Mouse (Mus musculus) kidney, adult 11 months (tissue): Measurements from ENCODE around the gene Filip1l.

Source experiments
- DNase-seq: peaks from one replicate; pipeline ENCODE4 v3.0.0; 2022

Gene Filip1l

GRCm38 (mm10) chr16:57485265-57485664 is 132.4 kb downstream of the Filip1l start:
- no peak for DNase-seq

DNA sequence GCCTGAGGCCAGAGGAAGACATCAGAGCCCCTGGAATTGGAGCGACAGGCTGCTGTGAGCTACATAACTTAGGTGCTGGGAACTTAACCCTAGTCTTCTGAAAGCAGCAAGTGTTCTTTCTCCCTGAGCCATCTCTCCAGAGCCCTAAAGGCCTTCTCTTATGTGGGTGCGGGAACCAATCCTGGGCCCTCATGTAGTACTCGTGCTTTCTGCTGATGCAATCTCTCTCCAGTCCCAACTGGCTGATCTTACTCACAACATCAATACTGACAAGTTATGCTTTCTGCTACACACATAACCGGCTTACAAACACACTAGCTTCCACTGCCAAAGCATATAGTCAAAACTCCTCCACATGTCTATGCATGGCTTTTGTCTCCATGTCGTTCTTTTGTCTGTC is 133.4 kb downstream of the Filip1l start:
- no peak for DNase-seq

- DNase-seq = no peak
Measured at GRCm38 (mm10) chr16:57488661-57489060, 135.8 kb downstream of the Filip1l start.

DNA sequence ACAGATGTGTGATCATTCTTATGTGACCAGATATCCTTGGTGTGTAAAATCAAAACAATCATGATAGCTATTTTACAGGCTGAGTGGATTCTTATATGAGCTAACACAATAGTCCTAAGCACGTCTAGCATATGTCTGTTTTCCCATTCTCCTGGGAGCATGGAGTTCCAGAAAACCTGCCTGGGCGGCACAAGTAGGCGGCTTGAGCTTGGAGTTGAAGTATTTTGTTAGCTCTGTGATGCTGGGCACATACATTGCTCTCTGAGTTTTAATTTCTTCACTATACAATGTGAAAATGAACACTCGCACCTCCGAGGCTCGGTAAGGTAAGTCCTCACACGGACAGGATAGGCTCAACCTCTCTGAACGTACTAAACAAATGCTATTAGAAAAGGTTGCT is 137.8 kb downstream of the Filip1l start:
- DNase-seq = no peak

DNA sequence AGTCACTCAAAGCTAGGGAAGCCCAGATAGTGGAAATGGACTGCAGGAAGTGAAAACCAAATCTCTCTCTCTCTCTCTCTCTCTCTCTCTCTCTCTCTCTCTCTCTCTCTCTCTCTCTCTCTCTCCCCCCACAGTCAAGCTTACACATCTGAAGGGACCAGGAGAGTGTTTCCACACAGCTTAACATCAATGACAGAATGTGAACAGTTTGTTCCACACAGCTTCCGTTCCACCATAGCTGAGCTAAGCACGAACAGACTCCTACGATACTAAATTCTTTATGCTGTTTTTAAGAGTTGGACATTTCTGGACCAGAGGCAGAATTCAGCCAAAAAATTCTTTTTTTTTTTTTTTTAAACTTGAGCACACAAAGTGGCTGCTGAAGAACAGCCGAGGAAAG is 139.0 kb downstream of the Filip1l start:
- DNase-seq = no peak

DNA sequence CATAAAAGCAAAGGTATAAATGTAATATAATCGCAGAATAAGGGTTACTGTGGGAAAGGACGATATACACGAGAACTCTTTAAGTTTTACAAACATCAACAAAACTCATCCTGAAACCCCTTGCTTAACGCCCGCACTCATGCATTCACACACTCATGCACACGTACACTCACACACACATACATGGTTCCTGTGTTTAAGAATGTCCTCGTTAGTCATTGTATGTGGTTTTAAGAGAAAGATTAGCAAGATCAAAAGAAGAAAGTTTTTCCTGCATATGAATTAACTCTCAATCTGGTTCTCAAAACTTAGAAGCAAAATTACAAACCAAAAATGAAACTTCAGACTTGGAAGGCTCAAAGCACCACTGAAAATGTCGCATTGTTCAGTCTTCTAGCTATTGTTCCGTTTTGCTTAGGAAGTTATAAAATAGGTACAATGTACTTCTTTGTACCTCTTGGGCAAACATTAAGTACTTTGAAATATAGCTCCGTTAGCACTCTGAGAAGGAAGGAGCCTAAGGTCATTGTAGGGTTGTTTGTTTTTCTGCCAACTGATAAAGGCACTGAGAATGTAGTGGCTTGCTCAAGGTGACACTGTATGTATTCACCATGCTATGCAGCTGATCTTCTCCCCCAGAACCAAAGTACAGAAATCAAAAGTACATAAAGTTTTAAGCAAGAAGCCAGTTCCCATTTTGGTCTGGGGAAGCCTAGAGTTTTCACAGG is 142.7 kb downstream of the Filip1l start:
- DNase-seq = no peak

GRCm38 (mm10) chr16:57496437-57497173 is 143.7 kb downstream of the Filip1l start:
- DNase-seq = no peak

DNA sequence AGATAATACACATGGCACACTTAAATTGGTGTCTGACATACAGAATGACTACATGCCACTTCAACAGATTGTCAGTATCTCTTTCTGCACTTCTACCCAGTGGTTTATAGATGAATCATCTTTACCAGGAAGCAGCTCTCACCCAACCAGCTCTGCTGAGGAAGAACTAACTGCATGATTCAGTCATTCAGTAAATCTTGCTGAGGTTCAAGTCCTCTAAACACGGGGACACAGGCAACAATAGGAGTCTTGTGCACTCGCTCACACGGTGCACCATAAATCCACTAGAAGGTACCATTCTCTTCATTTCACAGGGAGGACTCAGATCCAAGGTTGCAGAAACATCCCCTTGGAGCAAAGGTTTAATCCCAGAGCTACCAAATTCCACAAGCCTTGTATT is 148.0 kb downstream of the Filip1l start:
- DNase-seq = no peak

DNA sequence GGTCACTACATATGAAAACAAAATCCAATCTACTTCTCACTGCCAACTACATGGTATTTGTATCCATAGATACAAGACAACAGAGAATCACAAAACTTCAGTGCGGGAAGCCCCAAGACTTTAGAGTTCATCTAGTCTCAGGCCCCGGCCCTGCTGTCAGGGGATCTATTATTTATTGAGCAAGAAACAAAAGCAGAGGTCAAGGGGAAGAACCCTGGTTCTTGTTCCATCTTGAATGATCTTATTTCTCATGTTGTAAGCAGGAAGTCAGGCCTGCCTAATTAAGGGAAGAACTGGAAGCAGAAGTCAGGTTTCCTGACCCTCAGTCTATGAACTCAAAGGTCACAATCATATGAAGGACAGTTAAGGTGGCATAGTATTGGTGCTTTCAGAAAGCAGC is 149.3 kb downstream of the Filip1l start:
- peak; percentile 6 for DNase-seq

DNA sequence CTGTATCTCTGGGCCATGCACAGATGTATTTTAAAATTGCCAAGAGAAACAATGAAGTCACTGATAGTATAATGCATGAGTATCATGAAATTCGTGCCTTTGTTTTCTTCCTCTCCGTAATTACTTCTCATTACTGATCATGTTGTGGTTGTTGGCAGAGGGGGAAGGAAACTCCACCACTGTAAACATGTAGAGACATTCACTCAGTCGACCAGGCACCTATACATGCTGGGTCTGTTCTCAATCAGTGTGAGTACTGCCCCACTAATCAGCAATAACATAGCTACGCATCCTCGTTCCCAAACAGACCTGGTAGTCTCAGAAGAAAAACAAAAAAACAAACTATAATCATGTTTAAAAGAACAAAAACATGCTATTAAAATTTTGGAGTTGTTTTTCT is 149.9 kb downstream of the Filip1l start:
- DNase-seq = no peak

GRCm38 (mm10) chr16:57504728-57505127 is 151.8 kb downstream of the Filip1l start:
- no peak for DNase-seq

GRCm38 (mm10) chr16:57506133-57506532 is 153.2 kb downstream of the Filip1l start:
- no peak for DNase-seq

DNA sequence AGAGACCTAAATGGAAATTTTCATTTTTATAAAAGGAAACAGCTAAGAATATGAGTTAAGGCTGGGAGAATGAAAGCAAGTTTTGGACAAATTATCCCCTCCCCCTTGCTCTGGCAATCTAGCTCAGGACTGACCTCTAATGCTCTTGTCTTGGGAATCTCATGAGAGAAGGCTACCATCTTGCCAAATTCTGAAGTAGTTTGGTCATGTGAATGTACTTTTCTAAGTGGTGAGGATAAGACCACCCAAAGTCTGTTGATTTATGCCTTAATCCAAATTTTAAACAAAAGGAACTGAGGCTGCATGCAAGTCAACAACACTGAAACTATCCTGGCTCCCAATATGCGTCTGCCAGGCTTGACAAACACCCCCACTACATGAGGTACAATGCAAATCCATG is 155.5 kb downstream of the Filip1l start:
- no peak for DNase-seq

GRCm38 (mm10) chr16:57509099-57509498 is 156.2 kb downstream of the Filip1l start:
- no peak for DNase-seq

- no peak for DNase-seq
Measured at GRCm38 (mm10) chr16:57513562-57513961, 160.7 kb downstream of the Filip1l start.

- no peak for DNase-seq
Measured at GRCm38 (mm10) chr16:57514371-57514770, 161.5 kb downstream of the Filip1l start.

GRCm38 (mm10) chr16:57515636-57516035 is 162.7 kb downstream of the Filip1l start:
- DNase-seq = no peak

- DNase-seq = no peak
Measured at GRCm38 (mm10) chr16:57525046-57525445, 172.2 kb downstream of the Filip1l start.

- DNase-seq = no peak
Measured at GRCm38 (mm10) chr16:57525476-57525875, 172.6 kb downstream of the Filip1l start.

DNA sequence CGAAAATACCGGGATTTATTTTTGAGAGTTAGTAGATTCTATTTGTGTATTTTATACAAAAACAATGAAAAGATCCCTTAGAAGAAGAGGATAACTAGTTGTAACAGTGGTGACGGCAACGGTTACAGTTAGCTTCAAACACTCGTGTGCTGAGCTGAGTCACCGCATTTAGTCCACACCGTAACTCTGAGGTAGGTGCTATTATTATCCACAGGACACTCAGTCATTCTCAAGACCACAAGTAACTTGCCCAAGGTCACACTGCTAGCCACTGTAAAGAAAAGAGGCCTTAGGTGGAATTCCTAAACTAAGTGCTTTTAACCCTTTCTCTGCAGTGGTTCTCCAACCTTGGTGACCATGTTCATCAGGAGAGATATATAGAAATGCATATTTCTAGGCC is 174.0 kb downstream of the Filip1l start:
- DNase-seq = no peak

DNA sequence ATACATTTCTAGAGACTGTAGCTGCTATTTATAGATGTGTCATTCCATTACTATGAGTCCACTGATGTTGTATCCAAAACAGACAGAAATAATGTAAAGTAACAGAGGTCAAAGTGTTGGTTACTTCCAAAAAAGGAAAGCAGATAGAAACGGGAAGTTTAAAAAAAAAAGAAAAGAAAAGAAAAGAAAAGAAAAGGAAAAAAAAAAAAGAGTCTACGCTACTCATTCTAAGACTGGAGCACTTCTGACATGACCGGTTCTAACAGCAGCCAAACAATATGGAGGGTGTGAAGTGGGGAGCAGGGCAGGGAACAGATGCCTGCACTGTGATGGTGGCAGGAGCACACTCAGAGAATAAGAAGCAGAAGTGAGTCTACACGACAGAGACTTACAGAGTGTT is 175.6 kb downstream of the Filip1l start:
- no peak for DNase-seq

DNA sequence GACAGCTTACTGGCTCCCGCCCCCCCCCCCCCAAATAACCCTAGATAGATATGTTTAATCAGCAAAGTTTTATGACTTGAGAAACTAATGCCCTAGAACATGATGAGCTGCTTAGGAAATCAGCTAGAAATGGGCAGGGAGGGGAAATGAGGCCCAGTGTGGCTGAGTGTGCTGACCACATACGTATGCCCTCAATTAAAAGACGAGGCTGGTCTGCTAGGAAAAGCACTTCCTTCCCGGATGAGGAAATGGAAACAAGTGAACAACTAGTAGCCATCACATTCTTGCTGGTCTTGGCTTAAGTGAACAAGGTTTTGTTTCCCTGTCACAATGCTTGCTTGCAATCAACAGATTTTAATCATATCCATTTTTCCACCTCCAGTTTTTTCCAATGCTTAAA is 177.7 kb downstream of the Filip1l start:
- no peak for DNase-seq

- DNase-seq = no peak
Measured at GRCm38 (mm10) chr16:57532081-57532493, 179.2 kb downstream of the Filip1l start.

DNA sequence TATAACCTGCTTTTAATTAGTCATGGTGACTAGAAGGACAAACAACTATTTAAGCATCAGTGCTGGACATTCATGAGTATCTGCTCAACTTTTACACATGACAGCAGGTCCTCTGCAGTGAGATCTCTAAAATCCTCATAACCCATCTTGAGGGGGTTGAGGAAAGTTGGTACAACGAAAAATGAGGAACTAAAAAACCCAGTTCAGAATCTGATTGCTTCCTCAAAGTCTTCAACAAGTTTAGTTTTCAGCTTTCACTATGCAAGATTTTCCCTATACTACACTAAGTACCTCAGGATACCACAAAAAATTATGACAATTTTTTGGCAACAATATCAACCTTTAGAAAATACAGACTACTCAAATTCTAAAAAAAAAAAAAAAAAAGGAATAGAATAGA is 181.5 kb downstream of the Filip1l start:
- no peak for DNase-seq

DNA sequence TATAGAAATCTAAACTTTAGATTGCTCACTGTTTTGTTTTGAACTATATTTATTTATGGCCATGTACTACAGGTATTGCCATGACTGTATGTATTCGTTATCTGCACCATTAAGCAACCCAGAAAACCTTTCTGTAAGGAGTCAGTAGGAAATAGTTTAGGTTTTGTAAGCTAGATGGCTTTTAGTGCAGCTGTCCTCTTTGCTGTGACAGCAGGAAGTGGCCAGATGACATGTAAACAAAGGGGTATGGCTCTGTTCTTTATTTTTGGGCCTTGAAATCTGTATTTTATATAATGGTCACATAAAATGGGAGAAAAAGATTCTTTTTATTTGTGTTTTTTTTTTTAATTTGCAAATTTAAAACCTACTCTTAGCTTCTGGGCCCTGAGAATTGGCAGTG is 181.9 kb downstream of the Filip1l start:
- no peak for DNase-seq
